Mouse (Mus musculus): ENCODE results near the gene Mia2. TPM values are rescaled to one million over a fixed set of nuclear protein-coding genes. Genes with fewer than 3 reads are reported as not detected.

Mia2 gene
- total RNA-seq (2014; rRNA removed): 223 and 268 TPM in 2 replicates
- 87.2 and 94.7 TPM in 2 replicates for polyA plus RNA-seq (2012; rRNA removed)

- Histone ChIP-seq H3K27ac (replicated peaks; ENCODE audit: insufficient read depth, low read depth, low read length) (peak within 1 kb of the TSS; percentile 90), H3K27me3 (ENCODE audit: control insufficient read depth, insufficient read depth, low read length) (no peaks in the 10 kb centered on the region), H3K9ac (ENCODE audit: low read depth, low read length) (peak within 1 kb of the TSS; percentile 73), H3K36me3 (ENCODE audit: control insufficient read depth, insufficient read depth, low read length) (no peaks in the 10 kb centered on the region), H3K4me1 (ENCODE audit: control insufficient read depth, insufficient read depth, low read length) (peaks cover 5% of the 10 kb centered on the region), H3K4me3 (ENCODE audit: insufficient read depth, low read depth, low read length) (peak within 1 kb of the TSS; percentile 73), H3K79me2 (ENCODE audit: control insufficient read depth, insufficient read depth, low read length) (peaks cover 6% of the 10 kb centered on the region; the same call in 1 of the 2 replicates)
- WGBS: 30% methylated on average over 19 of the region's 19 CpGs
- peak; percentile 97 for DNase-seq (ENCODE audit: extremely low read depth, low read depth, low spot score)
- TF ChIP-seq CTCF (IDR thresholded peaks at IDR 0.05; ENCODE audit: low read depth, low read length) (no peak), POLR2A (IDR thresholded peaks at IDR 0.05; ENCODE audit: extremely low read depth, insufficient read depth, low read length) (0 out of 2 replicates have a peak, but pooled peaks have one; percentile 35)
These were observed at the start of gene Mia2 for GRCm38 (mm10) chr12:59095104-59096025. Gene Mia2, plus strand, starts transcription at chr12:59095799.

GRCm38 (mm10) chr12:59052470-59052869 lies 43.1 kb upstream of the Mia2 start:
- WGBS: 69% methylated on average over 3 of the region's 3 CpGs
- H3K27me3 ChIP-seq (ENCODE audit: control insufficient read depth, insufficient read depth, low read length): no peaks in the 10 kb centered on the region
- peaks cover 19% of the 10 kb centered on the region for H3K36me3 ChIP-seq (ENCODE audit: control insufficient read depth, insufficient read depth, low read length)
- H3K79me2 ChIP-seq (ENCODE audit: control insufficient read depth, insufficient read depth, low read length): peaks cover 40% of the 10 kb centered on the region
- H3K4me1 ChIP-seq (ENCODE audit: control insufficient read depth, insufficient read depth, low read length): peaks cover 3% of the 10 kb centered on the region; the same call in 1 of the 2 replicates
- no peak overlapping the region for H3K4me3 ChIP-seq (ENCODE audit: insufficient read depth, low read depth, low read length)
- no peak overlapping the region for H3K27ac ChIP-seq (replicated peaks; ENCODE audit: insufficient read depth, low read depth, low read length)
- TF ChIP-seq POLR2A (IDR thresholded peaks at IDR 0.05; ENCODE audit: extremely low read depth, insufficient read depth, low read length) (no peak), CTCF (IDR thresholded peaks at IDR 0.05; ENCODE audit: low read depth, low read length) (no peak)
- DNase-seq (ENCODE audit: extremely low read depth, low read depth, low spot score): no peak
- H3K9ac ChIP-seq (ENCODE audit: low read depth, low read length): no peak overlapping the region

GRCm38 (mm10) chr12:59053166-59053565 lies 42.4 kb upstream of the Mia2 start:
- H3K4me1 ChIP-seq (ENCODE audit: control insufficient read depth, insufficient read depth, low read length): peaks cover 5% of the 10 kb centered on the region; the same call in 1 of the 2 replicates
- no peaks in the 10 kb centered on the region for H3K27me3 ChIP-seq (ENCODE audit: control insufficient read depth, insufficient read depth, low read length)
- 92% methylated on average over 5 of the region's 5 CpGs for WGBS
- H3K36me3 ChIP-seq (ENCODE audit: control insufficient read depth, insufficient read depth, low read length): peaks cover 16% of the 10 kb centered on the region
- no peak overlapping the region for H3K27ac ChIP-seq (replicated peaks; ENCODE audit: insufficient read depth, low read depth, low read length)
- H3K4me3 ChIP-seq (ENCODE audit: insufficient read depth, low read depth, low read length): no peak overlapping the region
- no peak for DNase-seq (ENCODE audit: extremely low read depth, low read depth, low spot score)
- no peak overlapping the region for H3K9ac ChIP-seq (ENCODE audit: low read depth, low read length)
- no peak for TF ChIP-seq POLR2A (IDR thresholded peaks at IDR 0.05; ENCODE audit: extremely low read depth, insufficient read depth, low read length)
- TF ChIP-seq CTCF (IDR thresholded peaks at IDR 0.05; ENCODE audit: low read depth, low read length): no peak
- H3K79me2 ChIP-seq (ENCODE audit: control insufficient read depth, insufficient read depth, low read length): peaks cover 44% of the 10 kb centered on the region

GRCm38 (mm10) chr12:59053976-59054375 lies 41.6 kb upstream of the Mia2 start:
- no peak for DNase-seq (ENCODE audit: extremely low read depth, low read depth, low spot score)
- H3K79me2 ChIP-seq (ENCODE audit: control insufficient read depth, insufficient read depth, low read length): peaks cover 48% of the 10 kb centered on the region
- H3K4me3 ChIP-seq (ENCODE audit: insufficient read depth, low read depth, low read length): no peak overlapping the region
- TF ChIP-seq POLR2A (IDR thresholded peaks at IDR 0.05; ENCODE audit: extremely low read depth, insufficient read depth, low read length): no peak
- peaks cover 11% of the 10 kb centered on the region for H3K36me3 ChIP-seq (ENCODE audit: control insufficient read depth, insufficient read depth, low read length)
- H3K4me1 ChIP-seq (ENCODE audit: control insufficient read depth, insufficient read depth, low read length): peaks cover 5% of the 10 kb centered on the region; the same call in 1 of the 2 replicates
- H3K27me3 ChIP-seq (ENCODE audit: control insufficient read depth, insufficient read depth, low read length): no peaks in the 10 kb centered on the region
- H3K27ac ChIP-seq (replicated peaks; ENCODE audit: insufficient read depth, low read depth, low read length): no peak overlapping the region
- no peak overlapping the region for H3K9ac ChIP-seq (ENCODE audit: low read depth, low read length)

GRCm38 (mm10) chr12:59055196-59055850 lies 40.3 kb upstream of the Mia2 start:
- DNase-seq (ENCODE audit: extremely low read depth, low read depth, low spot score): no peak
- no peak for TF ChIP-seq POLR2A (IDR thresholded peaks at IDR 0.05; ENCODE audit: extremely low read depth, insufficient read depth, low read length)
- TF ChIP-seq CTCF (IDR thresholded peaks at IDR 0.05; ENCODE audit: low read depth, low read length): no peak
- Histone ChIP-seq H3K79me2 (ENCODE audit: control insufficient read depth, insufficient read depth, low read length) (peaks cover 57% of the 10 kb centered on the region), H3K27ac (replicated peaks; ENCODE audit: insufficient read depth, low read depth, low read length) (no peak overlapping the region), H3K9ac (ENCODE audit: low read depth, low read length) (no peak overlapping the region), H3K4me3 (ENCODE audit: insufficient read depth, low read depth, low read length) (no peak overlapping the region), H3K27me3 (ENCODE audit: control insufficient read depth, insufficient read depth, low read length) (no peaks in the 10 kb centered on the region), H3K36me3 (ENCODE audit: control insufficient read depth, insufficient read depth, low read length) (peaks cover 6% of the 10 kb centered on the region), H3K4me1 (ENCODE audit: control insufficient read depth, insufficient read depth, low read length) (peaks cover 6% of the 10 kb centered on the region; the same call in 1 of the 2 replicates)
- 81% methylated on average over 4 of the region's 4 CpGs for WGBS
